ENCODE assay signal across 9 mouse cellular contexts in genomic region chr15:62953215-62953941, GRCm38 (mm10).
DNase-seq lines count a peak whose midpoint lies in the region; ATAC-seq and TF ChIP-seq lines count a peak whose summit lies in the region.
"Had no signal": no experiment of that assay in that cellular context is flagged by ENCODE, and none has a peak within 500 bp of the region (broad histone marks: within the 10 kb centered on the region; RNA-seq: fewer than 3 reads in every experiment).

No protein-coding gene starts in this region.

- H3K4me2 ChIP-seq in heart, postnatal 0 days (ENCODE audit: low read depth, low read length): no peak overlapping the region
- no peak overlapping the region for H3K4me2 ChIP-seq in heart, embryonic 11.5 days
- H3K4me2 ChIP-seq in midbrain, embryonic 11.5 days: no peak overlapping the region
- H3K4me2 ChIP-seq in stomach, embryonic 16.5 days (ENCODE audit: low read depth, low read length): no peak overlapping the region

- H3K4me1 ChIP-seq in heart, postnatal 0 days (ENCODE audit: control insufficient read depth, insufficient read depth): no peaks in the 10 kb centered on the region
- no peaks in the 10 kb centered on the region for H3K4me1 ChIP-seq in heart, embryonic 11.5 days (ENCODE audit: control insufficient read depth, insufficient read depth, low read length)
- H3K4me1 ChIP-seq in midbrain, embryonic 10.5 days: peaks cover 27% of the 10 kb centered on the region
- peaks cover 4% of the 10 kb centered on the region; the same call in 1 of the 2 replicates for H3K4me1 ChIP-seq in midbrain, embryonic 11.5 days (ENCODE audit: control insufficient read depth, insufficient read depth, low read length)
- no peaks in the 10 kb centered on the region for H3K4me1 ChIP-seq in stomach, embryonic 16.5 days (ENCODE audit: control insufficient read depth, insufficient read depth, low read length)

- H3K27me3 ChIP-seq in heart, postnatal 0 days (ENCODE audit: control insufficient read depth, insufficient read depth, low read length): no peaks in the 10 kb centered on the region
- no peaks in the 10 kb centered on the region for H3K27me3 ChIP-seq in heart, embryonic 11.5 days (ENCODE audit: control insufficient read depth, insufficient read depth, low read length)
- peaks cover 46% of the 10 kb centered on the region; the same call in 1 of the 2 replicates for H3K27me3 ChIP-seq in midbrain, embryonic 10.5 days (ENCODE audit: low read depth, poor library complexity, severe bottlenecking)
- no peaks in the 10 kb centered on the region; the same call in 1 of the 2 replicates for H3K27me3 ChIP-seq in midbrain, embryonic 11.5 days (ENCODE audit: control insufficient read depth, insufficient read depth, low read length)
- H3K27me3 ChIP-seq in stomach, embryonic 16.5 days (ENCODE audit: control insufficient read depth, insufficient read depth, low read length): no peaks in the 10 kb centered on the region

- no peak for TF ChIP-seq EP300 in heart, postnatal 0 days (IDR thresholded peaks at IDR 0.05; ENCODE audit: low read depth)

- 53% methylated on average over 6 of the region's 6 CpGs for WGBS in heart, postnatal 0 days
- whole genome bisulfite sequencing in heart, embryonic 11.5 days (ENCODE audit: insufficient replicate concordance): 64% methylated on average over 6 of the region's 6 CpGs
- WGBS in midbrain, embryonic 10.5 days: 69% methylated on average over 6 of the region's 6 CpGs
- WGBS in midbrain, embryonic 11.5 days: 61% methylated on average over 6 of the region's 6 CpGs
- 35% methylated on average over 6 of the region's 6 CpGs for WGBS in stomach, embryonic 16.5 days

- peak; percentile 21 for DNase-seq in heart, postnatal 0 days (ENCODE audit: low spot score)
- DNase-seq in midbrain, embryonic 10.5 days (ENCODE audit: low spot score): peak; percentile 11
- no peak for DNase-seq in midbrain, embryonic 11.5 days (ENCODE audit: low spot score, missing footprints)
- DNase-seq in left cerebral cortex, adult 18-20 months (ENCODE audit: low spot score in 2 of 2): peak; percentile 12 to 44
- DNase-seq in adrenal gland, adult 8-10 months: no peak
- DNase-seq: kidney, postnatal 25 days had no signal

- TF ChIP-seq CTCF in heart, postnatal 0 days (IDR thresholded peaks at IDR 0.05; ENCODE audit: low read depth): no peak

- peak; percentile 36; the same call in 1 of the 2 replicates for ATAC-seq in heart, postnatal 0 days (ENCODE audit: insufficient read depth, low read depth)
- no peak for ATAC-seq in heart, embryonic 11.5 days (replicated peaks; ENCODE audit: insufficient number of reproducible peaks, low FRiP score, low TSS enrichment)
- ATAC-seq in midbrain, embryonic 11.5 days (ENCODE audit: low FRiP score): no peak
- ATAC-seq in stomach, embryonic 16.5 days (ENCODE audit: insufficient read depth, low FRiP score): no peak
- no peak for ATAC-seq in megakaryocyte-erythroid progenitor cell, adult 5-6 weeks (replicated peaks; ENCODE audit: low FRiP score, low TSS enrichment, poor library complexity, severe bottlenecking)

- H3K27ac ChIP-seq in heart, postnatal 0 days (ENCODE audit: low read depth): peak overlapping the region; percentile 41; the same call in 1 of the 2 replicates
- no peak overlapping the region for H3K27ac ChIP-seq in heart, embryonic 11.5 days (ENCODE audit: low read depth, low read length)
- peak overlapping the region; percentile 13; the same call in 1 of the 2 replicates for H3K27ac ChIP-seq in midbrain, embryonic 10.5 days (replicated peaks)
- H3K27ac ChIP-seq in midbrain, embryonic 11.5 days (ENCODE audit: low read depth, low read length): no peak overlapping the region
- H3K27ac ChIP-seq in stomach, embryonic 16.5 days (ENCODE audit: low read length): peak overlapping the region; percentile 43; the same call in 1 of the 2 replicates

- no peaks in the 10 kb centered on the region for H3K9me3 ChIP-seq in heart, postnatal 0 days (replicated peaks; ENCODE audit: control insufficient read depth, low read length)
- H3K9me3 ChIP-seq in heart, embryonic 11.5 days (replicated peaks; ENCODE audit: control insufficient read depth, low read length): no peaks in the 10 kb centered on the region
- no peaks in the 10 kb centered on the region for H3K9me3 ChIP-seq in midbrain, embryonic 10.5 days (replicated peaks)
- H3K9me3 ChIP-seq in midbrain, embryonic 11.5 days (ENCODE audit: control insufficient read depth, low read length): no peaks in the 10 kb centered on the region
- H3K9me3 ChIP-seq in stomach, embryonic 16.5 days (replicated peaks; ENCODE audit: control insufficient read depth, low read length): no peaks in the 10 kb centered on the region

- H3K36me3 ChIP-seq in heart, postnatal 0 days (replicated peaks; ENCODE audit: control insufficient read depth, insufficient read depth, low read length): no peaks in the 10 kb centered on the region
- H3K36me3 ChIP-seq in heart, embryonic 11.5 days (ENCODE audit: control insufficient read depth, insufficient read depth, low read length): no peaks in the 10 kb centered on the region
- no peaks in the 10 kb centered on the region for H3K36me3 ChIP-seq in midbrain, embryonic 10.5 days
- no peaks in the 10 kb centered on the region for H3K36me3 ChIP-seq in midbrain, embryonic 11.5 days (ENCODE audit: control insufficient read depth, insufficient read depth, low read length)
- no peaks in the 10 kb centered on the region for H3K36me3 ChIP-seq in stomach, embryonic 16.5 days (ENCODE audit: control insufficient read depth, insufficient read depth, low read length)

- H3K4me3 ChIP-seq in heart, postnatal 0 days (ENCODE audit: low read depth, low read length): no peak overlapping the region
- no peak overlapping the region for H3K4me3 ChIP-seq in heart, embryonic 11.5 days (ENCODE audit: low read depth, low read length)
- no peak overlapping the region for H3K4me3 ChIP-seq in midbrain, embryonic 10.5 days
- no peak overlapping the region for H3K4me3 ChIP-seq in midbrain, embryonic 11.5 days (ENCODE audit: low read depth, low read length)
- H3K4me3 ChIP-seq in stomach, embryonic 16.5 days (replicated peaks; ENCODE audit: low read length): no peak overlapping the region

- H3K9ac ChIP-seq in heart, postnatal 0 days (replicated peaks; ENCODE audit: low read depth, low read length): no peak overlapping the region
- H3K9ac ChIP-seq in heart, embryonic 11.5 days (ENCODE audit: low read depth, low read length): no peak overlapping the region
- H3K9ac ChIP-seq in midbrain, embryonic 11.5 days (ENCODE audit: low read length): no peak overlapping the region
- no peak overlapping the region for H3K9ac ChIP-seq in stomach, embryonic 16.5 days (ENCODE audit: low read length)

Comparison
In these comparisons a context has a peak if more than half of its experiments do, and no peak if none do; other contexts are left out.
1. DNase-seq: peak in heart, postnatal 0 days (single experiment), midbrain, embryonic 10.5 days (single experiment) and left cerebral cortex, adult 18-20 months (2 of 2); none in midbrain, embryonic 11.5 days (single experiment) and adrenal gland, adult 8-10 months (single experiment).
2. H3K27ac ChIP-seq: peak in heart, postnatal 0 days (single experiment), midbrain, embryonic 10.5 days (single experiment) and stomach, embryonic 16.5 days (single experiment); none in heart, embryonic 11.5 days (single experiment) and midbrain, embryonic 11.5 days (single experiment).